Mouse (Mus musculus) stomach, embryonic 16.5 days (tissue): ENCODE measurements around the gene Cyp8b1. TPM values are rescaled to one million over a fixed set of nuclear protein-coding genes. Genes with fewer than 3 reads are reported as not detected.

Experiments used
- ATAC-seq: fragments of 200-750 bp; cut with Nextera tagmentation; 2 replicates; pipeline ENCODE4 v1.8.0; 2017; ENCODE audit warnings: moderate number of reproducible peaks, moderate TSS enrichment; ENCODE audit not compliant: insufficient read depth, low FRiP score
- H3K27ac ChIP-seq: fragments of 300-500 bp; sonication (generic); 2 replicates; pipeline ENCODE4 v1.5.1; 2014; ENCODE audit warnings: low read length
- H3K27me3 ChIP-seq: fragments of 300-500 bp; sonication (generic); 2 replicates; pipeline ENCODE4 v1.6.1; 2014; ENCODE audit warnings: low read length, control low read depth, mixed read lengths; ENCODE audit not compliant: control insufficient read depth, insufficient read depth
- H3K36me3 ChIP-seq: fragments of 300-500 bp; sonication (generic); 2 replicates; pipeline ENCODE4 v1.6.1; 2014; ENCODE audit warnings: low read length; ENCODE audit not compliant: control insufficient read depth, insufficient read depth
- H3K4me1 ChIP-seq: fragments of 300-500 bp; sonication (generic); 2 replicates; pipeline ENCODE4 v1.6.1; 2014; ENCODE audit warnings: low read length, control low read depth, mixed read lengths; ENCODE audit not compliant: control insufficient read depth, insufficient read depth
- H3K4me2 ChIP-seq: fragments of 300-500 bp; sonication (generic); 2 replicates; pipeline ENCODE4 v1.6.1; 2014; ENCODE audit warnings: low read depth, low read length, mixed read lengths
- H3K4me3 ChIP-seq: fragments of 300-500 bp; sonication (generic); replicated peaks from 2 replicates; pipeline ENCODE4 v1.5.1; 2014; ENCODE audit warnings: mild to moderate bottlenecking, low read length
- H3K9ac ChIP-seq: fragments of 300-500 bp; sonication (generic); 2 replicates; pipeline ENCODE4 v1.6.1; 2014; ENCODE audit warnings: low read length
- H3K9me3 ChIP-seq: fragments of 300-500 bp; sonication (generic); replicated peaks from 2 replicates; pipeline ENCODE4 v1.6.1; 2016; ENCODE audit warnings: low read length, control low read depth; ENCODE audit not compliant: control insufficient read depth
- WGBS: fragments of 180-500 bp; shearing (Covaris S2); extraction: QIAGEN DNeasy Blood & Tissue Kit; methylation state at CpG from one replicate; pipeline ENCODE4 v1.1.7; 2014; 5-methylcytosine and 5-hydroxymethylcytosine counted together
- polyA plus RNA-seq: library from polyadenylated mRNA; unstranded; fragments of >200 nt; fragmentation: Nextera tagmentation; extraction: Ambion mirVana; gene quantifications from 2 replicates; pipeline ENCODE4 v1.2.1, GENCODE M21; 2015

The Cyp8b1 gene
- polyA plus RNA-seq, 1 experiment from 2014 or later = 0.35 TPM

GRCm38 (mm10) chr9:121924901-121925560 is 8.9 kb upstream of the Cyp8b1 start:
- WGBS = 83% methylated on average over 9 of the region's 9 CpGs
- H3K9me3 ChIP-seq = no peaks in the 10 kb centered on the region
- ATAC-seq = no peak

GRCm38 (mm10) chr9:121923906-121924305 is 7.8 kb upstream of the Cyp8b1 start:
- no peak overlapping the region for H3K4me3 ChIP-seq
- H3K27me3 ChIP-seq = no peaks in the 10 kb centered on the region
- WGBS = 77% methylated on average over 5 of the region's 5 CpGs
- no peaks in the 10 kb centered on the region for H3K36me3 ChIP-seq
- no peaks in the 10 kb centered on the region for H3K9me3 ChIP-seq
- no peak for ATAC-seq
- no peak overlapping the region for H3K27ac ChIP-seq
- no peaks in the 10 kb centered on the region for H3K4me1 ChIP-seq
- H3K4me2 ChIP-seq = no peak overlapping the region
- H3K9ac ChIP-seq = no peak overlapping the region

More at GRCm38 (mm10) chr9:121924901-121925560, 8.9 kb upstream of the Cyp8b1 start:
- H3K4me2 ChIP-seq = no peak overlapping the region
- no peaks in the 10 kb centered on the region for H3K4me1 ChIP-seq
- H3K27ac ChIP-seq = no peak overlapping the region
- H3K36me3 ChIP-seq = no peaks in the 10 kb centered on the region
- no peak overlapping the region for H3K4me3 ChIP-seq
- no peaks in the 10 kb centered on the region for H3K27me3 ChIP-seq
- no peak overlapping the region for H3K9ac ChIP-seq

DNA sequence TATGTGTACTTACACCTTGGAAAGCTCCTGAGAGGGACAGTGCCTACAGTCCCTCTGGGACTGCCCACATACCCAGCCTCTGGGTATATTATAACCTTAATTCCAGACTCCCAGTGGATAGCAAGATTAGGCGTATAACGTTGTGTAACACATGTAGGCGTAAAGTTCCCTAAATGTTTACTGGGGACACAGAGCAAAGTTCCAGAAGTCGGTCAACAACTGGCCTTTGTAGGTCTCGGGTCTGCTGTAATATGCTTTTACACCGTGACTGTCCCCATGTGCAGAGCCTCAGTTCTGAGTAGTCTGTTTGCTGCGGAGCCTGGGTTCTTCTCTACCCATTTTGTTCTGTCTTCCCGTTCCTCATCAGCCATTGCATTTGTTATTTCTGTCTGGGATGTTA is 7.3 kb upstream of the Cyp8b1 start:
- Histone ChIP-seq H3K9ac (no peak overlapping the region), H3K27ac (no peak overlapping the region), H3K9me3 (no peaks in the 10 kb centered on the region), H3K27me3 (no peaks in the 10 kb centered on the region), H3K4me3 (no peak overlapping the region), H3K4me2 (no peak overlapping the region), H3K36me3 (no peaks in the 10 kb centered on the region), H3K4me1 (no peaks in the 10 kb centered on the region)
- WGBS = 80% methylated on average over 8 of the region's 8 CpGs
- no peak for ATAC-seq

- no peak overlapping the region for H3K4me2 ChIP-seq
- no peak overlapping the region for H3K9ac ChIP-seq
- no peak overlapping the region for H3K27ac ChIP-seq
- no peaks in the 10 kb centered on the region for H3K36me3 ChIP-seq
- WGBS = 63% methylated on average over 10 of the region's 10 CpGs
- no peaks in the 10 kb centered on the region for H3K4me1 ChIP-seq
- H3K4me3 ChIP-seq = no peak overlapping the region
- no peaks in the 10 kb centered on the region for H3K9me3 ChIP-seq
- no peaks in the 10 kb centered on the region for H3K27me3 ChIP-seq
- ATAC-seq = no peak
Measured at GRCm38 (mm10) chr9:121919027-121919501, 3.0 kb upstream of the Cyp8b1 start.

- Histone ChIP-seq H3K27ac (no peak overlapping the region), H3K4me3 (no peak overlapping the region), H3K27me3 (no peaks in the 10 kb centered on the region), H3K4me1 (no peaks in the 10 kb centered on the region), H3K9me3 (no peaks in the 10 kb centered on the region), H3K9ac (no peak overlapping the region), H3K4me2 (no peak overlapping the region), H3K36me3 (no peaks in the 10 kb centered on the region)
- 84% methylated on average over 10 of the region's 10 CpGs for WGBS
- no peak for ATAC-seq
Measured at GRCm38 (mm10) chr9:121915056-121915455, 1.0 kb downstream of the Cyp8b1 start.

DNA sequence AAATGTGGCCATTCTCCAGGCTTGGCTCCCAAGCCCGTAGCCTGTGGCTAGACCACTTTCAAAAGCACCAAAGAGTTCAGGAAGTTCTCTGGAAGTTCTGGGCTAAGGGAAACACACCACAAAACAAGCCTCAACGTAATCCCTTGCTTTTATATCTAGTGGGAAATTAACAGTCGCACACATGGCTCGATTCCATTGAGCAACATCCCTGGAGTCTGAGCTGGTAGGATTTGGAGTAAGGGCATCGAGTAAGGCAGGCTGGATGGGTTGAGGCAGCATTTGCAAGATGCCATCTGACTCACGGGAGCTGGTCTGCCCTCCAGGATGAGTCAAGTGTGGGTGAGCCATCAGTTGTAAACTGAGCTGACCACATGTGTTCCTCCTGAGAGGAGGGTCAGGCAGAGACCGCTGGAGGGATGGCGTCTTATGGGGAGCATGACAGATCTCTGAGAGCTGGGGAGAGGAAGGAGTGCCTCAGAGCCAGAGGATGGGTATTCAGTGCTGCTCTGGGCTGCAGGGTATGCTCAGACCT is 1.8 kb downstream of the Cyp8b1 start:
- Histone ChIP-seq H3K9ac (no peak overlapping the region), H3K9me3 (no peaks in the 10 kb centered on the region), H3K36me3 (no peaks in the 10 kb centered on the region), H3K4me1 (no peaks in the 10 kb centered on the region), H3K27me3 (no peaks in the 10 kb centered on the region), H3K4me2 (no peak overlapping the region), H3K27ac (no peak overlapping the region), H3K4me3 (no peak overlapping the region)
- no peak for ATAC-seq
- WGBS = 78% methylated on average over 8 of the region's 8 CpGs

GRCm38 (mm10) chr9:121912786-121913185 is 3.3 kb downstream of the Cyp8b1 start:
- WGBS = 80% methylated on average over 4 of the region's 4 CpGs
- no peak for ATAC-seq
- no peaks in the 10 kb centered on the region for H3K36me3 ChIP-seq
- H3K27ac ChIP-seq = no peak overlapping the region
- no peak overlapping the region for H3K4me3 ChIP-seq
- H3K4me1 ChIP-seq = no peaks in the 10 kb centered on the region
- no peaks in the 10 kb centered on the region for H3K9me3 ChIP-seq
- H3K4me2 ChIP-seq = no peak overlapping the region
- H3K9ac ChIP-seq = no peak overlapping the region
- H3K27me3 ChIP-seq = no peaks in the 10 kb centered on the region

GRCm38 (mm10) chr9:121911196-121911595 is 4.9 kb downstream of the Cyp8b1 start:
- Histone ChIP-seq H3K4me2 (no peak overlapping the region), H3K4me1 (no peaks in the 10 kb centered on the region), H3K4me3 (no peak overlapping the region), H3K9me3 (no peaks in the 10 kb centered on the region), H3K36me3 (no peaks in the 10 kb centered on the region), H3K27ac (no peak overlapping the region), H3K9ac (no peak overlapping the region), H3K27me3 (no peaks in the 10 kb centered on the region)
- no peak for ATAC-seq
- 84% methylated on average over 7 of the region's 7 CpGs for WGBS

GRCm38 (mm10) chr9:121909635-121910034 is 6.5 kb downstream of the Cyp8b1 start:
- Histone ChIP-seq H3K27me3 (no peaks in the 10 kb centered on the region), H3K27ac (no peak overlapping the region), H3K9ac (no peak overlapping the region), H3K4me1 (no peaks in the 10 kb centered on the region), H3K9me3 (no peaks in the 10 kb centered on the region), H3K4me2 (no peak overlapping the region), H3K36me3 (no peaks in the 10 kb centered on the region), H3K4me3 (no peak overlapping the region)
- 71% methylated on average over 6 of the region's 6 CpGs for WGBS
- ATAC-seq = no peak
